Mouse (Mus musculus): ENCODE measurements around the gene Nmral1.

DNA sequence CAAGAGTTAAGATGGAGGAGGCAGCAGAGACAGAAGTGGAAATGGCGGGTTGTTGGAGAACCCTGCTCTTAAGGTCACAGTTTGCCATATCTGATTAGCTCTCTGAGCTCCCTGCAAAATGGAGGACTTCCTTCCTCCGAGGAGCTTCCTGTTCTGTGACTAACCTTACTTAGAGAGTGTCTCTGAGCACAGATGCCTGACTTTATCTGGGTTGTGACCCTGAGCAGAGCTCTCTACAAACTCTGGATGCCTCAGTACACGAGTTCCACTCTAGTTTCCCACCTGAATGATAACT is 3.7 kb upstream of the Nmral1 start:
- no peak for TF ChIP-seq CTCF (IDR thresholded peaks at IDR 0.05; ENCODE audit: low read depth)
- no peak for TF ChIP-seq EP300 (IDR thresholded peaks at IDR 0.05; ENCODE audit: low read depth)
